Mouse (Mus musculus) neural tube, embryonic 15.5 days (tissue): ENCODE data around the gene Plekha4. TPM values are rescaled to one million over a fixed set of nuclear protein-coding genes. Genes with fewer than 3 reads are reported as not detected.
A peak's percentile ranks its signal among the peaks of the same experiment; 100 is the strongest.

Source experiments
- ATAC-seq: fragments of 200-750 bp; cut with Nextera tagmentation; 2 replicates; pipeline ENCODE4 v1.8.0; 2017; ENCODE audit warnings: mild to moderate bottlenecking, moderate TSS enrichment, moderate library complexity; ENCODE audit not compliant: low FRiP score
- H3K27ac ChIP-seq: fragments of 300-500 bp; sonication (generic); replicated peaks from 2 replicates; pipeline ENCODE4 v1.5.1; 2015; ENCODE audit warnings: mild to moderate bottlenecking, inconsistent platforms
- H3K27me3 ChIP-seq: fragments of 300-500 bp; sonication (generic); replicated peaks from 2 replicates; pipeline ENCODE4 v1.6.1; 2015; ENCODE audit warnings: inconsistent platforms
- H3K36me3 ChIP-seq: fragments of 300-500 bp; sonication (generic); 2 replicates; pipeline ENCODE4 v1.6.1; 2015; ENCODE audit warnings: inconsistent platforms
- H3K4me1 ChIP-seq: fragments of 300-500 bp; sonication (generic); 2 replicates; pipeline ENCODE4 v1.6.1; 2015; ENCODE audit warnings: inconsistent platforms
- H3K4me2 ChIP-seq: fragments of 300-500 bp; sonication (generic); 2 replicates; pipeline ENCODE4 v1.6.1; 2015; ENCODE audit warnings: inconsistent platforms, mild to moderate bottlenecking, moderate library complexity
- H3K4me3 ChIP-seq: fragments of 300-500 bp; sonication (generic); replicated peaks from 2 replicates; pipeline ENCODE4 v1.5.1; 2015; ENCODE audit warnings: mild to moderate bottlenecking, inconsistent platforms
- H3K9ac ChIP-seq: fragments of 300-500 bp; sonication (generic); replicated peaks from 2 replicates; pipeline ENCODE4 v1.6.1; 2015; ENCODE audit warnings: mild to moderate bottlenecking, inconsistent platforms
- H3K9me3 ChIP-seq: fragments of 300-500 bp; sonication (generic); replicated peaks from 2 replicates; pipeline ENCODE4 v1.6.1; 2016; ENCODE audit warnings: inconsistent platforms
- WGBS: fragments of 180-500 bp; shearing (Covaris S2); methylation state at CpG from one replicate; pipeline ENCODE4 v1.1.7; 2015; ENCODE audit warnings: mixed read lengths; 5-methylcytosine and 5-hydroxymethylcytosine counted together
- polyA plus RNA-seq: library from polyadenylated mRNA; unstranded; fragments of >200 nt; fragmentation: Nextera tagmentation; extraction: Ambion mirVana; gene quantifications from 2 replicates; pipeline ENCODE4 v1.2.1, GENCODE M21; 2015

Gene Plekha4
- polyA plus RNA-seq, 1 experiment from 2014 or later, result 4.3 TPM

GRCm38 (mm10) chr7:45549641-45550436, 23.7 kb downstream of the Plekha4 start:
- Histone ChIP-seq H3K36me3 (no peaks in the 10 kb centered on the region), H3K4me1 (no peaks in the 10 kb centered on the region), H3K27ac (no peak overlapping the region), H3K9me3 (no peaks in the 10 kb centered on the region), H3K9ac (no peak overlapping the region), H3K27me3 (no peaks in the 10 kb centered on the region), H3K4me2 (no peak overlapping the region), H3K4me3 (no peak overlapping the region)
- WGBS, result 91% methylated on average over 16 of the region's 16 CpGs
- ATAC-seq, result no peak

DNA sequence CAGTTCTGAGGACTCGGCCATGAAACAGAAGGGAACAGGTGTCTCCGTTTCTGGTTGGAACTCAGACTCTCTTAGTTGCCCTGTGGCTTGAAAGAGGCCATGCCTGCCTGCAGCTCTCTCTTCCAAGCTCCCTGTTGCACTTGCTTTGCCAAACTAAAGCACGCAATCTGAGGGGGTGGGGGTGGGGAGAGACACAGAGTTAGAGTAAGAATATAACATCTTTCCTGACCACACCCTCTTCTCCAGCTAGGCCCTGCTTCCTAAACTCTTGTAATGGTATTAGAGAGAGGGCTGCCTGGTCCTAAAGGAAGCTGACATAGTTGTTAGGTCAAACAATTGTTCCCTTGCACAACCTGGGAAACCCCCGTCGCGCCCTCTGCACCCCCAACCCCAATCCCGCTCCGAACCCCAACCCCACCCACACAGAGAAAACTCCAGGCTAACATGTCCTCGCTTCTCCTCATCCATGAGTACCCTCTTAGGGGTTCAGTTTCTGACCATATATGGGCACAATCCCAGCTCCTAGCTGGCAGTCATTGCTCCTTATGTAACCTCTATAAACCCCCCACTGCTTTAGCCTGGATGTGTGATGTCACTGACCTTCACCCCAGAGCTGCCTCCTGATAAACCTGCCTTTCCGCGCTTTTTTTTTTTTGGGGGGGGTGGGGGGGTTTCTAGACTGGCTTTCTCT, 24.8 kb downstream of the Plekha4 start:
- H3K9ac ChIP-seq, result 0 out of 2 replicates have a peak overlapping the region, but pooled peaks have one; percentile 10
- H3K4me2 ChIP-seq, result no peak overlapping the region
- no peak overlapping the region for H3K4me3 ChIP-seq
- H3K27me3 ChIP-seq, result no peaks in the 10 kb centered on the region
- H3K4me1 ChIP-seq, result no peaks in the 10 kb centered on the region
- no peak for ATAC-seq
- WGBS, result 76% methylated on average over 11 of the region's 11 CpGs
- no peaks in the 10 kb centered on the region for H3K36me3 ChIP-seq
- no peak overlapping the region for H3K27ac ChIP-seq
- H3K9me3 ChIP-seq, result no peaks in the 10 kb centered on the region

GRCm38 (mm10) chr7:45551512-45551883, 25.4 kb downstream of the Plekha4 start:
- ATAC-seq, result no peak
- H3K36me3 ChIP-seq, result no peaks in the 10 kb centered on the region
- H3K9ac ChIP-seq, result no peak overlapping the region
- H3K4me1 ChIP-seq, result no peaks in the 10 kb centered on the region
- no peak overlapping the region for H3K27ac ChIP-seq
- no peaks in the 10 kb centered on the region for H3K9me3 ChIP-seq
- no peak overlapping the region for H3K4me3 ChIP-seq
- no peaks in the 10 kb centered on the region for H3K27me3 ChIP-seq
- H3K4me2 ChIP-seq, result no peak overlapping the region
- WGBS, result 86% methylated on average over 8 of the region's 8 CpGs

DNA sequence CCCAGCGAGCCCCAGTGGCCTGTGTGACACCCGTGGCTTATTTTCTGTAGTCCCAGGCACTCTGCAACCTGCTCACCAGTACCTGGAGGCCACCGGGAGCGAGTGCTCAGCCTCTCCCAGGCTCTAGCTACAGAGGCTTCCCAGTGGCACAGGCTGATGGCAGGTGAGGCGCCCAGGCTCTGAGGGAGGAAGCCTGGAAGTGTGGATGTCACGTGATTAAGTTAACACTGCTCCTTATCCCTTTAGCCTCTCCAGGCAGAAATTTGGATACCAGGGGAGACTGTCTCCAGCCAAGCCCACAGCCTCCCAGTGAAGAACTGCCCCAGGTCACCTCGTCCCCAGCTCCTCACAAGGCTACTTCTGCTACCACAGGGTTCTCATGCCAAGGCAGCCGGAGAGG, 27.4 kb downstream of the Plekha4 start:
- WGBS, result 71% methylated on average over 8 of the region's 8 CpGs
- H3K4me1 ChIP-seq, result no peaks in the 10 kb centered on the region
- no peak overlapping the region for H3K27ac ChIP-seq
- no peak for ATAC-seq
- no peaks in the 10 kb centered on the region for H3K36me3 ChIP-seq
- H3K27me3 ChIP-seq, result no peaks in the 10 kb centered on the region
- H3K9ac ChIP-seq, result no peak overlapping the region
- H3K9me3 ChIP-seq, result no peaks in the 10 kb centered on the region
- H3K4me3 ChIP-seq, result no peak overlapping the region
- no peak overlapping the region for H3K4me2 ChIP-seq

GRCm38 (mm10) chr7:45553990-45554389, 27.9 kb downstream of the Plekha4 start:
- Histone ChIP-seq H3K4me1 (no peaks in the 10 kb centered on the region), H3K36me3 (no peaks in the 10 kb centered on the region), H3K9me3 (no peaks in the 10 kb centered on the region), H3K9ac (no peak overlapping the region), H3K27ac (no peak overlapping the region), H3K27me3 (no peaks in the 10 kb centered on the region), H3K4me2 (no peak overlapping the region), H3K4me3 (no peak overlapping the region)
- WGBS, result 89% methylated on average over 2 of the region's 2 CpGs
- ATAC-seq, result no peak

DNA sequence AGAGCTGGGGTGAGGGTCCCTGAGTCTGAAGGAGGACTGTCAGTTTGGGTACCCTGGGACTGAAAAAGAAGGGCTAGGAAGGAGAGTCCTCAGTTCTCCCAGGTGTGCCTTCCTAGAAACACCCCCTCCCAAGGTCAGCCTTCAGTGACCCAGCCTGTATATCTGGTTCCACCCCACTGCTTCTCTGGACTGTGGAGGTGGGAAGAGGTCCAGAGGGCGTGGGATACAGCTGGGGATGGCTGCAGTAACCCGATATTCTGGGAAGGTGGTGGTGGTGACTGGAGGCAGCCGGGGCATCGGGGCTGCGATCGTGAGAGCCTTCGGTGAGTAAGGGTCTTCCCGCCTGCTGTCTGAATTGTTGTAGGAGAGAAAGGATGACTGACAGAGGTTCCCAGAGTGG, 28.6 kb downstream of the Plekha4 start, which contains the start of gene Hsd17b14:
Hsd17b14 (plus strand) TSS at position 150 of the 400 bp plus-strand sequence.
- Histone ChIP-seq H3K36me3 (no peaks in the 10 kb centered on the region), H3K9ac (no peak within 1 kb of the TSS), H3K27me3 (no peaks in the 10 kb centered on the region), H3K27ac (no peak within 1 kb of the TSS), H3K4me3 (no peak within 1 kb of the TSS), H3K4me2 (no peak within 1 kb of the TSS), H3K9me3 (no peaks in the 10 kb centered on the region), H3K4me1 (no peaks in the 10 kb centered on the region)
- no peak for ATAC-seq
- 56% methylated on average over 8 of the region's 8 CpGs for WGBS

- 37% methylated on average over 8 of the region's 8 CpGs for WGBS
- no peak overlapping the region for H3K9ac ChIP-seq
Observed at GRCm38 (mm10) chr7:45555787-45556186, 29.7 kb downstream of the Plekha4 start.

DNA sequence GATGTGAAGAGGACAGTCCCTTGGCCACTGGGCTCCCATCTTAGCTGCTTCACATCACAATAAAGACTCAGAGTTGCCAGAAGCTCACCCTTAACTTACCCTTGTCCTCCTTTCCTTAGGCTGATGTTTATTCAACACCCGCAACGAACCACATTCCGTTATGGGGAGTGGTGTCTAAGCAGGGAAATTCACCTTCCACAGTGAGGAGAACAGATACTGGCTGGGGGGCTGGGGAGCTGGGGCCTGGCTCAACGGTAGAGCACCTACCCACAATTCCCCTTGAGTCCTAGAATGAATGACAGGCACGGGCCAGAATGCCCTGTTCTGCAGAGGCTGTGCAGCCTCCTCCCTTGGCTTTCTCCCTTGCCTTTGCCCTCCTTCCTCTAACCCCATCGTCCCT, 32.8 kb downstream of the Plekha4 start:
- 67% methylated on average over 6 of the region's 6 CpGs for WGBS
- H3K27ac ChIP-seq, result no peak overlapping the region
- ATAC-seq, result no peak

More at GRCm38 (mm10) chr7:45555787-45556186, 29.7 kb downstream of the Plekha4 start:
- Histone ChIP-seq H3K27ac (no peak overlapping the region), H3K4me2 (no peak overlapping the region), H3K36me3 (no peaks in the 10 kb centered on the region), H3K4me3 (no peak overlapping the region), H3K27me3 (no peaks in the 10 kb centered on the region), H3K9me3 (no peaks in the 10 kb centered on the region), H3K4me1 (no peaks in the 10 kb centered on the region)
- no peak for ATAC-seq

GRCm38 (mm10) chr7:45560241-45560640, 34.1 kb downstream of the Plekha4 start:
- WGBS, result 84% methylated on average over 7 of the region's 7 CpGs
- Histone ChIP-seq H3K4me1 (peaks cover 5% of the 10 kb centered on the region; the same call in 1 of the 2 replicates), H3K27me3 (no peaks in the 10 kb centered on the region), H3K9ac (no peak overlapping the region), H3K9me3 (no peaks in the 10 kb centered on the region), H3K4me3 (no peak overlapping the region), H3K27ac (no peak overlapping the region), H3K36me3 (no peaks in the 10 kb centered on the region), H3K4me2 (no peak overlapping the region)
- ATAC-seq, result no peak

More for the DNA sequence above, 32.8 kb downstream of the Plekha4 start:
- Histone ChIP-seq H3K4me3 (no peak overlapping the region), H3K4me2 (no peak overlapping the region), H3K9ac (no peak overlapping the region), H3K4me1 (peaks cover 5% of the 10 kb centered on the region; the same call in 1 of the 2 replicates), H3K27me3 (no peaks in the 10 kb centered on the region), H3K36me3 (no peaks in the 10 kb centered on the region), H3K9me3 (no peaks in the 10 kb centered on the region)

- peak overlapping the region; percentile 25; the same call in 1 of the 2 replicates for H3K4me2 ChIP-seq
- no peaks in the 10 kb centered on the region for H3K27me3 ChIP-seq
- H3K36me3 ChIP-seq, result no peaks in the 10 kb centered on the region
- 27% methylated on average over 17 of the region's 17 CpGs for WGBS
- H3K27ac ChIP-seq, result no peak overlapping the region
- H3K4me3 ChIP-seq, result no peak overlapping the region
- ATAC-seq, result 0 out of 2 replicates have a peak, but pooled peaks have one; percentile 50
- no peaks in the 10 kb centered on the region for H3K9me3 ChIP-seq
- no peak overlapping the region for H3K9ac ChIP-seq
- H3K4me1 ChIP-seq, result peaks cover 5% of the 10 kb centered on the region; the same call in 1 of the 2 replicates
Observed at GRCm38 (mm10) chr7:45560843-45561623, 34.9 kb downstream of the Plekha4 start.
